Mouse (Mus musculus): ENCODE data around the gene Arfgap1. TPM values are rescaled to one million over a fixed set of nuclear protein-coding genes. Genes with fewer than 3 reads are reported as not detected.

Gene Arfgap1
- polyA plus RNA-seq (2015; fragmentation: Illumina TruSeq; extraction: RNeasy Lipid Tissue Mini Kit (QIAGEN cat#74804); ENCODE audit: insufficient read depth, low read depth, low replicate concordance): 28.2 TPM

GRCm38 (mm10) chr2:180967010-180967763, at the start of gene Arfgap1:
Arfgap1 (plus strand) TSS chr2:180967225.

GRCm38 (mm10) chr2:180920810-180921400, 46.1 kb upstream of the Arfgap1 start, which contains the start of gene Ythdf1:
Ythdf1 (minus strand) TSS chr2:180920949.

GRCm38 (mm10) chr2:180928723-180929122, 38.3 kb upstream of the Arfgap1 start, which contains the start of gene Birc7:
Birc7 (plus strand) TSS chr2:180929023.

GRCm38 (mm10) chr2:180954061-180955047, 12.7 kb upstream of the Arfgap1 start, which contains the start of gene Nkain4:
Nkain4 (minus strand) TSS chr2:180954699.

GRCm38 (mm10) chr2:180986449-180986848, 19.4 kb downstream of the Arfgap1 start, which contains the start of gene Col20a1:
Col20a1 (plus strand) TSS chr2:180986535.

Other genes with a start within 250 kb of the Arfgap1 start
- 24.0 TPM for gene Slc17a9, start 242.0 kb upstream of the Arfgap1 start, polyA plus RNA-seq (2015; fragmentation: Illumina TruSeq; extraction: RNeasy Lipid Tissue Mini Kit (QIAGEN cat#74804); ENCODE audit: insufficient read depth, low read depth, low replicate concordance)
- not detected for gene Bhlhe23, start 190.3 kb upstream of the Arfgap1 start, polyA plus RNA-seq (2015; fragmentation: Illumina TruSeq; extraction: RNeasy Lipid Tissue Mini Kit (QIAGEN cat#74804); ENCODE audit: insufficient read depth, low read depth, low replicate concordance)
- gene Ythdf1, start 46.3 kb upstream of the Arfgap1 start, polyA plus RNA-seq (2015; fragmentation: Illumina TruSeq; extraction: RNeasy Lipid Tissue Mini Kit (QIAGEN cat#74804); ENCODE audit: insufficient read depth, low read depth, low replicate concordance): 12.4 TPM
- not detected for gene Birc7, start 38.2 kb upstream of the Arfgap1 start, polyA plus RNA-seq (2015; fragmentation: Illumina TruSeq; extraction: RNeasy Lipid Tissue Mini Kit (QIAGEN cat#74804); ENCODE audit: insufficient read depth, low read depth, low replicate concordance)
- gene Nkain4, start 12.5 kb upstream of the Arfgap1 start, polyA plus RNA-seq (2015; fragmentation: Illumina TruSeq; extraction: RNeasy Lipid Tissue Mini Kit (QIAGEN cat#74804); ENCODE audit: insufficient read depth, low read depth, low replicate concordance): 15.9 TPM
- gene Col20a1, start 19.3 kb downstream of the Arfgap1 start, polyA plus RNA-seq (2015; fragmentation: Illumina TruSeq; extraction: RNeasy Lipid Tissue Mini Kit (QIAGEN cat#74804); ENCODE audit: insufficient read depth, low read depth, low replicate concordance): 3.2 TPM
- not detected for gene Chrna4, start 76.3 kb downstream of the Arfgap1 start, polyA plus RNA-seq (2015; fragmentation: Illumina TruSeq; extraction: RNeasy Lipid Tissue Mini Kit (QIAGEN cat#74804); ENCODE audit: insufficient read depth, low read depth, low replicate concordance)
- 0.20 TPM for gene Kcnq2, start 168.1 kb downstream of the Arfgap1 start, polyA plus RNA-seq (2015; fragmentation: Illumina TruSeq; extraction: RNeasy Lipid Tissue Mini Kit (QIAGEN cat#74804); ENCODE audit: insufficient read depth, low read depth, low replicate concordance)
- 1.8 TPM for gene Eef1a2, start 189.8 kb downstream of the Arfgap1 start, polyA plus RNA-seq (2015; fragmentation: Illumina TruSeq; extraction: RNeasy Lipid Tissue Mini Kit (QIAGEN cat#74804); ENCODE audit: insufficient read depth, low read depth, low replicate concordance)
- gene Ppdpf, start 220.0 kb downstream of the Arfgap1 start, polyA plus RNA-seq (2015; fragmentation: Illumina TruSeq; extraction: RNeasy Lipid Tissue Mini Kit (QIAGEN cat#74804); ENCODE audit: insufficient read depth, low read depth, low replicate concordance): 43.4 TPM
- gene Ptk6, start 235.6 kb downstream of the Arfgap1 start, polyA plus RNA-seq (2015; fragmentation: Illumina TruSeq; extraction: RNeasy Lipid Tissue Mini Kit (QIAGEN cat#74804); ENCODE audit: insufficient read depth, low read depth, low replicate concordance): 0.22 TPM
- not detected for gene Srms, start 246.0 kb downstream of the Arfgap1 start, polyA plus RNA-seq (2015; fragmentation: Illumina TruSeq; extraction: RNeasy Lipid Tissue Mini Kit (QIAGEN cat#74804); ENCODE audit: insufficient read depth, low read depth, low replicate concordance)

Measured in pancreas, adult 10 weeks (tissue).